Mouse (Mus musculus) lung, postnatal 14 days (tissue): Measurements from ENCODE around the gene Rhbdl1.

ENCODE experiments used
- DNase-seq: peaks from one replicate; pipeline ENCODE4 v3.0.0; 2021

Gene Rhbdl1

DNA sequence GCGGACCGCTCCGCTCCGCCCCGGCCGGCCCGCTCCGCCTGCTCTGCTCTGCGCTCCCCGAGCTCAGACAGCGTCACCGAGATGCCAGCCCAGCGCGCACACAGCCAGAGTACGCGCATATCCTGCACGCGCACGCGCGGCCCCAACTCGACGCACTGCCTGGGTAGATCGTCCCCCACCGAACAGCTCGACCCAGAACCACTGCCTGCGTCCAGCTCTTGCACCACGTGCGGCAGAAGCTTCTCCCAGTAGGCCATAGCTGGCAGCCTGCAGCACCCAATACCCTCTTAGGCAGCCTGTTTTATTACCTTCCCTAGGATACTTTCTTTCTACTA lies at the start of gene Rhbdl1:
TSS of gene Rhbdl1 (minus strand) at position 220 of the 335 bp plus-strand sequence.
- DNase-seq: peak; percentile 57

DNA sequence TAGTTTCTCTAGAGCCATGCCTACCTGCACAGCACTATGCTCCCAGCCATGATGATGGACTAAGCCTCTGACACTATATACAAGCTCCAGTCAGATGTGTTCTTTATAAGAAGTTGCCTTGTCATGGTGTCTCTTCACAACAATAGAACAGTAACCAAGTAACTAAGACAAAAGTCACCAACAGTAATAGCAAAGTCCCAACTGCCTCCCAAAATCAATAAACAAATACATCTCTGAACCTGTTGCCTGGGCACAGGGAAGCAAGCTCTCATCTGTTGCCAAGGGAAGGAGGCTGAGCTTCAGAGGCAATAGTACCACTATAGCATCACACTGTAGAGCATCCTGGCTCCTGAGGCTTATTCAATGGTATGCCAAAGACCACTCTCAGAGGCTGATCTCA lies 49.7 kb upstream of the Rhbdl1 start:
- no peak for DNase-seq

DNA sequence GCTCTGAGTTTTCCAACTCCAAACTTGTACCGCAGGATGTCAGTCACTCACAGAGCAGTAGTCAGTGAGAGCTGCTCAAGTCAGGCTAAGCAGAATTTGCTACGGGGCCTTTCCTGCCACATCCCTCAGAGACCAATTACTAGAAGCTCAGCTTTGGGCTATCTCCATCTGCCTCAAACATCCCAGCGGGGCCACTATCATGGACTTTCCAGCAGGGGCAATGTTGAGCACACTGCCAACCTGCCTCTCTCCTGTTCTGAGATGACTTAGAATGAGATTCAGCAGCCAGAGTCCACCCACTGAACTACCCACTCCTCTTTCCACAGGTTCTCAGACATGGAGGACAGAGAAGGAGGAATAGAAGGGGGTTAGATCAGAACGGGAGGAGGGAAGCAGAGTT lies 48.5 kb upstream of the Rhbdl1 start:
- no peak for DNase-seq

DNA sequence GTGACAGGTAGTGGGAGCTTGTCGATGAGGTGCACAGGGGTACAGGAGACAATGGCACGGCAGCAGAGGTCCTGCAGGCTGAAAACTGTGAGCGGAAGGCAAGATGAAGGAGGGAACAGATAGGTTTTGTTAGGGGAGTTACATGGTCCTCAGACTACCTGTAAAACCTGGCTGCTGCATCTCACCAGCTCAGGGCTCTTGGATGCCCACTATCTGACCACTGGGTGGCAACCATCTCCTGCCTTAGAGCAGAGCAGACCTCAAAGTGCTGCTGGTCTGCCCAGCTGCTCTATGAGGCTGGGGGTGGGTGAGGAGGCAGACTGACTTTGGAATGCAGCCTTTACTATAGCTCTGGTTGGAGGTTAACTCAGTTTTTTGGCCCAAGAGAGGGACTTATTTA lies 46.7 kb upstream of the Rhbdl1 start:
- no peak for DNase-seq

DNA sequence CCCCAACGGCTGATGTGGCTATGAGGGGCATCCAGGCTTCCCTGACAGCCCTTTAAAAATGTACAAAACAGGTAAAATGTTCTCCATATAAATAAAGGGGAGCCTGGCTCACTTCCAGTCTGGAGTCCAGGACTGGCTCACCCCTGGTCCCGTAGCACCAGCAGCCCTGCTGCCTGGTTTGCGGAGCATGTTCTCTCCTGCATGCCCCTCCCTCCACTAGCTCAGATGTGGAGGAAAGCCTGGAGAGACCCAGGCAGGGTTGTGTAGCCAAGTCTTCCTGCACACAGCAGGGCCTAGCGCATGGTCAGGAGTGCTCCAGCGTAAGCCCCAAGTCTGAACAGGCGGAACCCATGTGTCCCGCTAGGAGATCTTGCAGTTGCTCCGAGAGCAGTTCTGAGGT lies 46.2 kb upstream of the Rhbdl1 start:
- no peak for DNase-seq

DNA sequence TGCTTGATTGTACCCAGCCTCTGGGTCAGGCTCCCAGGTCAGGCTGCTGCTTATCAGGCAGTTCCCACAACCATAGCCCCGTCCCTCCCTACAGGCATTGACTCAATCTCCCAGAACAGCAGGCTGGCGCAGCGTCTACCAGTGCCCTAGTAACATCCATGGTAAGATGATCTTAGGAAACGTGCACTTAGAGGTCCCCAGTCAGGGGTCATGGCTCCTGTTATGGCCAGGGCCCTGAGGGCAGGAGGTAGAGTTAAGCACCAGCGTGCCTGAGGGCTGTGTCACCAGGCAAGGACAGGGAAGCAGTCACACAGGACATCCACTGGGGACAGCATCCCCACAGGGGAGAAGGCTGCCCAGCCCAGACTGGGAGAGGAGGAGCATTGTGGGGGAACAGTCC lies 45.2 kb upstream of the Rhbdl1 start:
- DNase-seq: no peak

DNA sequence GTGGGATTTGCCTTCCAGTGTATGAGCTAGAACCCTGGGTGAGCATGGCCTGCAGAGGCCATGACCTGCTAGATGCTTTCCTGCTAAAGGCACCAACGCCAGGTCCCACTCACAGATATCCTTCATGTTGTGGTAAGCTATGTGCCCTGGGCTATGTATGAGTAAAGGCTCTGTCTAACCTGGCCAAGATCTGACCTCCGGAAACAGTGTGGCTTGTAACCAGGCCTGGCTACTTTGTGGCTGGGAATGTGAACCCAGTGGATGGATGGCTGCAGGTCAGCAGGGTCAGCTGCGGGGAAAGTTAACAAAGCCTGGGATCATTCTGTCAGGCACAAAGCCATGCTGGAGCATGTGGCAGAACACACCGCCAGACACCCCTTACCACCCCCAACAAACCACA lies 44.6 kb upstream of the Rhbdl1 start:
- DNase-seq: no peak

DNA sequence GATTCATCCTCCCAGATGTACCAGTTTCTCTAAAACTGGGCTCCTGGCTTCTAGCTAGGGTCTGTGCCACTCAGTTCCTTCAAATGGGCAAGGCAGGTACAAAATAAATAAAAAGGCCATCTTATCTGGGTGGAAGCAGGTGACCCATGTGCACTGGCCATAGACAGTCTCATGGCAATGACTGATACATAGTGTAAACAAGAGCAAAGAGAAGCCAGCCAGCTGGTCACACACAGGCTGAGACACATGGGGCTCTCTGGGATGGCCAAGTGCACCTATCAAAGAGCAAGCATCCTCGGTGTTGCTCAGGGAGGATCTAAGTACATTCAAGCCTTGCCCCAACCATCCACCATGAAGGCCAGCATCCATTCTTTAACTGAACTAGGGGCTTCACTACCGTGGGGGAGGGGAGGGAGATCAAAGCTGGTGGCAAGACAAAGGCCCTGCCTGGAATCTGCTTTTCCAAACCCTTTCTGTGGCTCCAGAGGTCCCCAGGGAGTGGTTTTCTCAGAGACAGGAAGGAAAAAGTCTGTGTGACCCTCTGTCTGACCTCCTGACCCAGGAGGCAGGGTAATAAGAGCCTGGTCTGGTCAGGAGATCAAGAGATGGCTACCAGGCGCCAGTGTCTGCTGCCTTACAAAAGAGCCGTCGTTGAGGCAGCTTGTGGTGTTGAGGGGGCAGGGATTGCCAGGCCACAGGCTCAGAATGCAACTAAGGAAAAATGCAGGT lies 44.0 kb upstream of the Rhbdl1 start:
- DNase-seq: no peak

DNA sequence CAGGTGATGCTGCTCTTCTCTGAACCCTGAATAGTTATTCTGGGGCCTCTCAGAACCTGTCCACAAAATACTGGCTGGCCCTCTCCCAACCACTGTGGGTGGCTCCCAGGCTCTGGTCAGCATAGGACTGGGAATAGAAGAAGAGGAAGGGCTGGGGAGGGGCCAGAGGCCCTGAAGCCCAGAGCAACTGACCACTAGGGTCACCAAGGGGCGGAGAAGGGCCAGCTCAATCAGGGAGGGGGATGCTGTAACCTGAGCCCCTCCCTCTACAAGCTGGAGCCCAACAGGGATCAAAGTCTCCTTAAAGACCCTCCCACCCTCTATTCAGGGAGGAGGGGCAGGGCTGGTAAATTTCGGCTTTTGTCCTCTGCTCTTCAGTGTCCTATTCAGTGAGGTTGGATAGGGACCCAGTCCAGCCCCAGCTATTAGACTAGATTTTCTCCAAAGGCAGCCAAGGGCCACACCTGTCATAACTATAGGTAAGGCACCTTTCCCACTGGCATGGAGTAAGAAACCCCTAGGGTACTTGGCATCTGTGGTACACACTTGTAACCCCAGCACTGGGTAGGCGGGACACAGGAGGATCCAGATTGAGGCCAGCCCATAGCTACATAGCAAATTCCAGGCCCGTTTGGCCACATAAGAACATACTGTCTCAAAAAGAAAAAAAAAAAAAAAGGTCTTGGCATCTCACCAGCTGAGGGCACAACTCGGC lies 43.3 kb upstream of the Rhbdl1 start, which contains the start of gene Wfikkn1:
TSS of gene Wfikkn1 (minus strand) at position 663 of the 715 bp plus-strand sequence.
- no peak for DNase-seq

DNA sequence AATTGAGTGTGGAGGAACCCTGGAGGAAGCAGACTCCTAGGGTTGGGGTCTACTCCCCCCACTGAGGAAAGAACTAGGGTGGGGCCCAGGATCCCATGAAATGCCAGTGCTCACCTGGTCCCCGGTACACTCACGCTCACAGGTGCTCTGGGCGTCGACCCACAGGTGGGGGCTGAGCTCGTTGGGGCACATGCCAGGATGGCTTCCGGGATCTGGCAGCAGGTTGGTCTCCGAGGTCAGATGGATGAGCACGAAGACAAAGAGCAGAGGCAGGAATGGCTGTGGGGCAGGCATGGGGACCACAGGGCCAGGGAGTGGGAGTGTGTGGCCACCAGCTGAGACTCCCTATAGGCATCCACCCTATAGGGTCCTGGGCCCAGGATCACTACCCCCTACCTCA lies 42.7 kb upstream of the Rhbdl1 start:
- DNase-seq: no peak

DNA sequence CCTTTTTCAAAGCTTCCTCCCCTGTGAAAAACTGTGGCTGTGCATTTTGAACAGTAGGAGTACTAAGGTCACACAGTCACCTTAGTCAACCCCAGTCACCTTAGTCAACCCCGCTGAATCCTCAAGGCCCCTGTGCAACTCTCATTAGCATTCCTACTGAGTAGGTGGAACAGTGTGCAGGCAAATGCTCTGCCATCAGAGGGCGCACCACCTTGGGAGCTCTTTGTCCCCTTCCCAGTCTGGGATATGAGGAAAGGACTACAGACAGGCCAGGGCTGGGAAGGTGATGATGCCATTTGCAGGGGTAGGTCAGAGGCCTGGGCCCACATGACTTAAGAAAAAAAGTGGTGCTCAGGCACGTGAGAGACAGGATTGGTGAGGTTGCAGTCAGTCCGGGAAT lies 42.2 kb upstream of the Rhbdl1 start:
- peak; percentile 35 for DNase-seq

DNA sequence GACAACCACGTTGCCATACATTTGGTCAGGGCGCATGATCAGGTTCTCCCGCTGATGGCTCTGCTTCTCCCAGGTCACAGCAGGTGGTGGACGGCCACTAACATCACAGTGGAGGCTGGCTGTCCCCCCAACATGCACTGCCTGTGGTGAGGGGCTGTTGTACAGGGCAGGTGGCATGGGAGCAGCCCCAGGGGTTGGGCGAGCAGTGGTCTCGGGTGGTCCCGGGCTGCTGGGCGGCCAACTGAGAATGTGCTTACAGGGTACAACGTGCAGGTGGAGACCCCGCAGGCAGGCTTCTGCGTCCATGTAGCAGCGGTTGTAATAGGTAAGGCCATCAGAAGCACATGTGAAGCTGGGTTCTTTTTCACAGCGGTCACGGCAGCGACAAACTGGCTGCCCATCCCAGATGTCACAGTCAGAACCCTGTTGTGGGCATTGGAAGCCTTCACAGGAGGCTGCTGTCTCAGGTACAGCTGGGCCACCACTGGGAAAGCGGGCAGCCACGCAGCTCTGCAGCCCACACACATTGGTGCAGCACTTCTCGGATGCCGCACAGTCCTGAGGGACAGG lies 41.6 kb upstream of the Rhbdl1 start:
- DNase-seq: no peak

DNA sequence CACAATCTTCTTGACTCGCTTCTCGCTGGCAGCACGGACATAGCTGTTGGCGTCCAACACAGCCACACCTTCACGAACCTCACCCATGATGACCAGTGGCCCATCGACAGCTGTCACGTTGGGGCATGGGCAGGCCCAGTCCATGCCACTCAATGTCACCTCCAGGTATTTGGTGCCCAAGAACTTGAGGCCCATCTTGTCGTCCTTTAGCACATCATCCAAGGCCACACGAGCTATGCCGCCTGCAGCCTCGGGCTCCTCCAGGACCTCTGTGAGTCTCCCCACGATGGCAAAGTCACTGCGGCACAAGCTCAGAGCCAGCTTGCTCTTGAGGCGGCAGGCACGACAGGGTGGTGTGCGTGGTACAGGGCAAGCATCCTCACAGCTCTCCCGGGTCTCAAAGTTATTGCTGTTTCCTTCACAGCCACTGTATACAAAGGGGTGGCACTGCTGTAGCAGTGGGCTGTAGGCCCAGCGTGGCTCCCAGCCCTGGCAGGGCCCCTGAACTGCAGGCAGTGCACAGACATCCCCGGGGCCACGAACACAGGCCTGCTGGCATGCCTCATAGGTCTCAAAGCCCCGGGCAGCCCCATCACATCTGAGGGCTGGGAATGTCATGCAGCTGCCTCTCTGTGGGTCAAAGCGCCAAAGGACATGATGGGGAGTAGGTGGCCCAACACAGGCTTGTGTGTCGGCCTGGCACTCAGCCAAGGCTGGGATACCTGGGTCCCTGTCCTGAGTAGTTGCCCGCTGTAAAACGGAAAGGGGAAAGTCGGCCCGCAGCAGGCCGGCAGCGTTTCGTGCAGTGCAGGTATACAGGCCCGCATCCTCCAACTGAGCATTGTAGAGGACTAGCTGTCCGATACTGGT lies 40.9 kb upstream of the Rhbdl1 start:
- no peak for DNase-seq

DNA sequence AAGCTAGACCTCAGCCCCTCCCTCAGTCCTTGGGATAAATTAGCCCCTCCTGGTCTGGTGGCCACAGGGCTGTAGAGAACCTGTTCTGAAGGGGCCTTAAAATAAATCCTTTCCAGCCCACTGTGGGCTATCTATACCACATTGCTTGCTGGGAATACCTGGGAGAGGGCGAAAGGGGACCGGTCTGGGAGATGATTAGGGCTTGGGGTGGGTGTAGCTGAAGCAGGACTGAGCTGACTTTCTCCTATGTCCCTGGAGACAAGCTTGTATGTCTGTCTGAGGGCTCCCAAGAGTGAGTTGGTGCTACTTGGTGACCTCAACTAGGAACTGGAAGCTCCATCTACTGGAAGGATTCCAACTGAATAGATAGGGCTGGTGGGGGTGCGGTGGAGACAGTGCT lies 39.9 kb upstream of the Rhbdl1 start:
- DNase-seq: no peak

DNA sequence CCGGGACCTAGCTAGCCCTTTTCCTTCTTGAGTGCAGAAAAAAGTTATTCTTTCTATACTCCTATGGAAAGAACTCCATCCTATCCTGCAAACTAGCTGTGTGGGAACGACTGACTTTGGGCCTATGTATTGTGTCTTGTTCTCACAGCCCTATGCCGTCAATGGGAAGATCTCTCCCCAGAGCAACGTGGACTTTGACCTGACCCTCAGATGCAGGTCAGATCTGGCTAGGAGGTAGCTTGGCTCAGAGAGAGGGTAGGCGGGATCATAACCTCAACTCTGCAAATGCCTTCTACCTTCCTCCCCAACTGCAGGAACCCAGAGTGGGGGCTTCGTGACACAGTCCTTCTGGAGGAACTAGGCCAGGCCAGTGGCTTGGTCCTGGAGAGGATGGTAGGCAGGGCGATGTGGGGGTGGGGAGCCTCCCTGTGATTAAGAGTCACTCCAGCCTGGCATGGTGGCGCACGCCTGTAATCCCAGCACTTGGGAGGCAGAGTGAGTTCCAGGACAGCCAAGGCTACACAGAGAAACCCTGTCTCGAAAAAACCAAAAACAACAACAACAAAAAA lies 39.3 kb upstream of the Rhbdl1 start:
- no peak for DNase-seq

DNA sequence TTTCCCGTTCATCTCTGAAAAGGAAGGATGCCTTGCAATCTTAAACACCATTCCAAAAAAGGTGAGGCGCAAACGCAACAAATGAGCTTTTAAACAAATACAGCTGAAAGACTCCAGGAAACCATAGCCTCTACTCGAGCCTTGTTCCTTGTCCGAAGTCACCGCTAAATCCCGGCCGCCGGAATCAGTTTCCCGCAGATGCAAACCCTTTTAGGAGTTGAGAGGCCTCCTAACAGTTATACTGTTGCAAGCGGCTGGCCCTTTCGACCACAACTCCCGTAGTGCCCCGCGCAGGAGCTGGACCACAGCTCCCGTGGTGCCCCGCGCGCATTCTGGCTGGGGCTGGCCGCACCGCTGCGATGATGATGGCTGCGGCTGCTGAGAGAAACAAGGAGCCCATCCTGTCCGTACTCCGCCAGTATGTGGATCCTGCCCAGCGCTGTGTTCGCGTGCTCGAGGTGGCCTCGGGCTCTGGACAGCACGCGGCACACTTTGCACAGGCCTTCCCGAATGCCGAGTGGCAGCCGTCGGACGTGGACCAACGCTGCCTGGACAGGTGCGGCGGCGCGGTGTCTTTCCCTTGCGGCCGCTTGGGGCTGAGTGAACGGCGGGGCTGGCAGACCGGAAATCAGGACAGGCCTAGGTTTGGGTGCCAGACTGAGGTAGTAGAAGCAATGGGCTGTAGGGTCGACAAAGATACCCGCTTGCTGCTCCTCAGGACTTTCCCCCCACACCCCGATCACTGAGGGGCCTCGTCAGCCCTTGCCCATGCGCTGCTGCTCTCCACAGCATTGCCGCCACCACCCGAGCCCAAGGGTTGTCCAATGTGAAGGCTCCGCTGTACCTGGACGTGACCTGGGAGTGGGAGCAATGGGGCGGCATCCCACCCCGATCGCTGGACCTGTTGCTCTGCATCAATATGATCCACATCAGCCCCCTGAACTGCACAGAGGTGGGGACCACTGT lies 38.4 kb upstream of the Rhbdl1 start:
- DNase-seq: peak; percentile 88

DNA sequence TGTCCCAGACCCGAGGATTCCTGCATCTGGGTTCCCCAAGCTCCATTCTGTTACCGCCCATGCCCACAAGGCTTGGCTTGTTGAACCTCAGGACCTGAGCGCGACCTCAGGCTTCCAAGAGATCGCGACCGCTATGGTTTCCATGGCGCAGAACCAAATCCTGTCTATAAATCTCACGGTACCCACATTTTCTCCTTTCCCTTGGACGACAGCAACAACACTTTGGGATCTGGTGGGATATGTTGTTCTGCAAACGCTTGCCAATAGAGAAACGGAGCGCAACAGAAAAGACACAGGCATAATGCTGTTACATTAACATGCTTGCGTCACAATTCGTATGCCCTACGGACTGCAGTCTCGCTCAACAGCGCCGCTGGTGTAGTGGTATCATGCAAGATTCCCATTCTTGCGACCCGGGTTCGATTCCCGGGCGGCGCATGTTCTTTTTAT lies 37.7 kb upstream of the Rhbdl1 start, which contains the start of gene Mettl26:
TSS of gene Mettl26 (plus strand) at position 354 of the 450 bp plus-strand sequence.
- peak; percentile 98 for DNase-seq

DNA sequence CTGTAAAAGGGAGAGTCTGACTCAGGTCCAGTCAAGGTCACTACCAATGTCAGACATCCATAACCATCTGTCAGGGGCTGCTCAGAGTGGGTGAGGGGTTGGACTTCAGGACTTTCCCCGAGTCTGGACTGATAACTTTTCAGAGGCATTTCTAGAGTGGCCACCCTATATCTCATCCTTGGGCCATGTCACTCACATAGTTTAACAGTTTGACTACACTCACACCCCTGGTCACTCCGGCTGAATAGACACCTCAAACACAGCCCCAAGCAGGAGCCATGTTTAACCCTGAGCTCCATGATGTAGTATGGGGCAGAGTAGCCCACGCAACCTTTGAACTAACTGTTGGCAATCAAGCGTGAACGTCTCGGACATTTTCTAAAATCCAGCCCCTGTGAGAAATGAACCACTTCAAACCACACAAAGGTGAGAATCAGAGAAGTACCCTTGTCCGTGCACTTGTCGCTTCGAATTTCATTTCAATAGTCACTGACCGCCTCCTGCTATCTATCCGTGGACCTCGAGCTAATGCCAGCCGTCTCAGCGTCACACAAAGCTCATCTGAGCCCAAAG lies 37.1 kb upstream of the Rhbdl1 start:
- DNase-seq: no peak

DNA sequence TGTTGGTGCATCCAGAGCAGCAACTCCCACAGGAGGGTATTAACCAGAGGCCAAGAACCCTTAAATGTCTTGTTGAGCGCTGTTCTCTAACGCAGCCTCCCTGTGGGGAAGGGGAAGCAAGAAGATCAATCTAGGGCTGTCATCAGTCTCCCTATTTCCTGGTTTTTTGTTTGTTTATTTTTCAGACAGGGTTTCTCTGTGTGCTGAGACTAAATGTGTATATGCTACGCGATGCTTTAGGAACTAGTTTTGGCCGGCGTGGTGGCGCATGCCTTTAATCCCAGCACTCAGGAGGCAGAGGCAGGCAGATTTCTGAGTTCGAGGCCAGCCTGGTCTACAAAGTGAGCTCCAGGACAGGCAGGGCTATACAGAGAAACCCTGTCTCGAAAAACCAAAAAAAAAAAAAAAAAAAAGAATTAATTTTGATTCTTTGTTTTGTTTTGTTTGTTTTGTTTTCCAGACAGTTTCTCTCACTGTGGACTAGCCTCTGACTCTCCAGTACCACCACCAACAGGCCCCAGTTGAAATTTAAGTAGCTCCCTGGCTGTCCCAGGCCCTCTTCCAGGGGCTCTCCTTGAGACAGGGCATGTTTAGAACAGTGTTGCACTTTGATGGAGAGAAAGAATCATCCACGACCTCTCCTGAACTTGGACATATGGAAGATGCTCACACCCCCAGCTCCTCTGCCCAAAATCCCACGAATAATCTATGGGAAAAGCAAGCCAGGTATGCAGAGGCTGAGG lies 36.5 kb upstream of the Rhbdl1 start:
- no peak for DNase-seq

DNA sequence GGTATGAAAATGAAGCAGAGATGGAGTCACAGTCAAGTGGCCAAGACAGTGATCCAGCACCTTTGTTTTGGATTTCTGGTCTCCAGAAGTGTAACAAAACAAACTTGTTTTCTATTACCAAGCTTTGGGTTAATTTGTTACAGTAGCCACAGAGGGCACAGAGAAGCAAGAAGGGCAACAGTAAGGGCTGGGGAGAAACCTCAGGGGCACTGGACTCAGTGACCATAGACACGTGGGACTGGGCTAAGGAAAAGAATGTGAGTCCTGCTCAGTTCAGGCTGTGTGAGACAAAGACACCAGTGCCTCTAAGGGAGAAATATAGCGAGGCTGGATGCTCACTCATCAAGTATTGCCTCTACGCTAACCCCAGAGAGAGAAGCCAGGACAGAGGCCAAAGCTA lies 35.6 kb upstream of the Rhbdl1 start:
- DNase-seq: no peak
